Mouse (Mus musculus): ENCODE results near the gene Ten1. TPM values are rescaled to one million over a fixed set of nuclear protein-coding genes. Genes with fewer than 3 reads are reported as not detected.

Ten1 gene
- total RNA-seq, 1 experiment: 19.1 TPM

- in situ Hi-C loops (cut with MboI; ENCODE audit: low sequenced_read_pairs in 2 of 2, unreplicated experiment in 2 of 2): no loop called here
- no peak overlapping the region for H3K9ac ChIP-seq (ENCODE audit: insufficient read depth, low read depth, low read length, poor library complexity, severe bottlenecking)
- TF ChIP-seq MAFK (IDR thresholded peaks at IDR 0.05; ENCODE audit: insufficient read depth, low read depth, low read length) (no peak), HCFC1 (IDR thresholded peaks at IDR 0.05; ENCODE audit: borderline replicate concordance, insufficient read depth, low read length) (no peak), ZNF384 (IDR thresholded peaks at IDR 0.05; ENCODE audit: low read depth, low read length) (no peak), ZC3H11A (IDR thresholded peaks at IDR 0.05; ENCODE audit: borderline replicate concordance, low read depth, low read length) (no peak), CHD2 (IDR thresholded peaks at IDR 0.05; ENCODE audit: low read depth, low read length) (no peak)
Measured at GRCm38 (mm10) chr11:116203150-116203549, 4.5 kb downstream of the Ten1 start.

GRCm38 (mm10) chr11:116206678-116207077 lies 8.0 kb downstream of the Ten1 start:
- peaks cover 0 to 7% of the 10 kb centered on the region in 2 experiments; a peak in 1 of 4 replicates for H3K4me1 ChIP-seq (ENCODE audit: control insufficient read depth in 2 of 2, insufficient read depth in 2 of 2, low read length in 2 of 2, poor library complexity in 1 of 2)
- in situ Hi-C loops (cut with MboI; ENCODE audit: low sequenced_read_pairs in 2 of 2, unreplicated experiment in 2 of 2): no loop called here

More at GRCm38 (mm10) chr11:116203150-116203549, 4.5 kb downstream of the Ten1 start:
- no peak for DNase-seq (ENCODE audit: low read depth, low spot score)
- no peaks in the 10 kb centered on the region for H3K9me3 ChIP-seq (ENCODE audit: control insufficient read depth, insufficient read depth, low read depth, low read length)
- H3K4me3 ChIP-seq (ENCODE audit: insufficient read depth in 1 of 2, low read depth in 1 of 2, low read length in 2 of 2, poor library complexity in 1 of 2, severe bottlenecking in 1 of 2): no peak overlapping the region
- no peaks in the 10 kb centered on the region; the same call in 1 of the 2 replicates for H3K36me3 ChIP-seq (ENCODE audit: control insufficient read depth, insufficient read depth, low read length, poor library complexity, severe bottlenecking)
- H3K27ac ChIP-seq (ENCODE audit: insufficient read depth, low read depth, low read length, poor library complexity, severe bottlenecking): no peak overlapping the region
- H3K4me1 ChIP-seq (ENCODE audit: control insufficient read depth in 2 of 2, insufficient read depth in 2 of 2, low read length in 2 of 2, poor library complexity in 1 of 2): peaks cover 0 to 3% of the 10 kb centered on the region in 2 experiments; a peak in 1 of 4 replicates

GRCm38 (mm10) chr11:116208660-116209059 lies 10.0 kb downstream of the Ten1 start:
- Histone ChIP-seq H3K4me1 (ENCODE audit: control insufficient read depth in 2 of 2, insufficient read depth in 2 of 2, low read length in 2 of 2, poor library complexity in 1 of 2) (peaks cover 0 to 10% of the 10 kb centered on the region in 2 experiments; a peak in 1 of 4 replicates), H3K9me3 (ENCODE audit: control insufficient read depth, insufficient read depth, low read depth, low read length) (no peaks in the 10 kb centered on the region), H3K27ac (ENCODE audit: insufficient read depth, low read depth, low read length, poor library complexity, severe bottlenecking) (no peak overlapping the region), H3K4me3 (ENCODE audit: insufficient read depth in 1 of 2, low read depth in 1 of 2, low read length in 2 of 2, poor library complexity in 1 of 2, severe bottlenecking in 1 of 2) (no peak overlapping the region), H3K36me3 (ENCODE audit: control insufficient read depth, insufficient read depth, low read length, poor library complexity, severe bottlenecking) (no peaks in the 10 kb centered on the region; the same call in 1 of the 2 replicates), H3K9ac (ENCODE audit: insufficient read depth, low read depth, low read length, poor library complexity, severe bottlenecking) (no peak overlapping the region)
- in situ Hi-C loops (cut with MboI; ENCODE audit: low sequenced_read_pairs in 2 of 2, unreplicated experiment in 2 of 2): no loop called here
- no peak for DNase-seq (ENCODE audit: low read depth, low spot score)
- TF ChIP-seq CHD2 (IDR thresholded peaks at IDR 0.05; ENCODE audit: low read depth, low read length) (no peak), ZC3H11A (IDR thresholded peaks at IDR 0.05; ENCODE audit: borderline replicate concordance, low read depth, low read length) (no peak), ZNF384 (IDR thresholded peaks at IDR 0.05; ENCODE audit: low read depth, low read length) (peak; percentile 70; the same call in 1 of the 2 replicates), HCFC1 (IDR thresholded peaks at IDR 0.05; ENCODE audit: borderline replicate concordance, insufficient read depth, low read length) (no peak), MAFK (IDR thresholded peaks at IDR 0.05; ENCODE audit: insufficient read depth, low read depth, low read length) (no peak)

More at GRCm38 (mm10) chr11:116206678-116207077, 8.0 kb downstream of the Ten1 start:
- Histone ChIP-seq H3K9me3 (ENCODE audit: control insufficient read depth, insufficient read depth, low read depth, low read length) (no peaks in the 10 kb centered on the region), H3K36me3 (ENCODE audit: control insufficient read depth, insufficient read depth, low read length, poor library complexity, severe bottlenecking) (no peaks in the 10 kb centered on the region; the same call in 1 of the 2 replicates), H3K27ac (ENCODE audit: insufficient read depth, low read depth, low read length, poor library complexity, severe bottlenecking) (no peak overlapping the region), H3K4me3 (ENCODE audit: insufficient read depth in 1 of 2, low read depth in 1 of 2, low read length in 2 of 2, poor library complexity in 1 of 2, severe bottlenecking in 1 of 2) (no peak overlapping the region), H3K9ac (ENCODE audit: insufficient read depth, low read depth, low read length, poor library complexity, severe bottlenecking) (no peak overlapping the region)
- TF ChIP-seq ZC3H11A (IDR thresholded peaks at IDR 0.05; ENCODE audit: borderline replicate concordance, low read depth, low read length): no peak
- no peak for TF ChIP-seq CHD2 (IDR thresholded peaks at IDR 0.05; ENCODE audit: low read depth, low read length)
- TF ChIP-seq ZNF384 (IDR thresholded peaks at IDR 0.05; ENCODE audit: low read depth, low read length): no peak
- TF ChIP-seq MAFK (IDR thresholded peaks at IDR 0.05; ENCODE audit: insufficient read depth, low read depth, low read length): no peak
- TF ChIP-seq HCFC1 (IDR thresholded peaks at IDR 0.05; ENCODE audit: borderline replicate concordance, insufficient read depth, low read length): no peak
- no peak for DNase-seq (ENCODE audit: low read depth, low spot score)

- Histone ChIP-seq H3K4me1 (ENCODE audit: control insufficient read depth in 2 of 2, insufficient read depth in 2 of 2, low read length in 2 of 2, poor library complexity in 1 of 2) (peaks cover 0 to 10% of the 10 kb centered on the region in 2 experiments; a peak in 1 of 4 replicates), H3K9me3 (ENCODE audit: control insufficient read depth, insufficient read depth, low read depth, low read length) (no peaks in the 10 kb centered on the region), H3K27ac (ENCODE audit: insufficient read depth, low read depth, low read length, poor library complexity, severe bottlenecking) (no peak overlapping the region), H3K36me3 (ENCODE audit: control insufficient read depth, insufficient read depth, low read length, poor library complexity, severe bottlenecking) (no peaks in the 10 kb centered on the region; the same call in 1 of the 2 replicates), H3K9ac (ENCODE audit: insufficient read depth, low read depth, low read length, poor library complexity, severe bottlenecking) (no peak overlapping the region), H3K4me3 (ENCODE audit: insufficient read depth in 1 of 2, low read depth in 1 of 2, low read length in 2 of 2, poor library complexity in 1 of 2, severe bottlenecking in 1 of 2) (no peak overlapping the region)
- in situ Hi-C loops (cut with MboI; ENCODE audit: low sequenced_read_pairs in 2 of 2, unreplicated experiment in 2 of 2): no loop called here
- no peak for TF ChIP-seq MAFK (IDR thresholded peaks at IDR 0.05; ENCODE audit: insufficient read depth, low read depth, low read length)
- no peak for TF ChIP-seq ZC3H11A (IDR thresholded peaks at IDR 0.05; ENCODE audit: borderline replicate concordance, low read depth, low read length)
- no peak for TF ChIP-seq HCFC1 (IDR thresholded peaks at IDR 0.05; ENCODE audit: borderline replicate concordance, insufficient read depth, low read length)
- TF ChIP-seq CHD2 (IDR thresholded peaks at IDR 0.05; ENCODE audit: low read depth, low read length): no peak
- no peak for TF ChIP-seq ZNF384 (IDR thresholded peaks at IDR 0.05; ENCODE audit: low read depth, low read length)
- DNase-seq (ENCODE audit: low read depth, low spot score): no peak
Measured at GRCm38 (mm10) chr11:116209257-116209656, 10.6 kb downstream of the Ten1 start.

All from ES-E14 (cell line).